Mouse (Mus musculus): ENCODE measurements around the gene Ppil3.

DNA sequence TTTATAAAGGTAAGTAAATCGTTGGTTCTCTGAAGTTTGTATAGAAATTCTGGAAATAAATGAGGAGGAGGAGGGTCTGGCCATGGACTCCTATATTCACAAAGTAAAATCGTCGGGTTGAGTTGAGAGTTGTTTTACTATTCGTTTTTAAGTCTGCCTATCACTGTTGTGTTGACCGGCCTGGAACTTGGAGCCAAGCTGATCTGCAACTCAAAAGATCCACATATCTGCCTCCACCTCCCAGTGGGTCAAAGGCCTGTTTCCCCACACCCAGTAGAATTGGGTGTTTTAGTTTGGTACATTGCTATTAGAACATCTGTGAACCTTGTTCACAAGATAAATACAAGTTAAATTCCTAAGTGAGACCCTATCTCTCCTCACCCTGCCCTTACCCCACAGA is 41.5 kb downstream of the Ppil3 start:
- TF ChIP-seq CTCF (IDR thresholded peaks at IDR 0.05; ENCODE audit: low read depth, low read length) (no peak), POLR2A (IDR thresholded peaks at IDR 0.05; ENCODE audit: extremely low read depth, insufficient read depth, low read length) (no peak)

All from liver, adult 2 months (tissue).